10 mouse cellular contexts compared by ENCODE assay signal in genomic region chr17:28698245-28698644, GRCm38 (mm10). TPM values are rescaled to one million over a fixed set of nuclear protein-coding genes. Genes with fewer than 3 reads are reported as not detected.
DNase-seq lines count a peak whose midpoint lies in the region; ATAC-seq and TF ChIP-seq lines count a peak whose summit lies in the region.
"Had no signal": no experiment of that assay in that cellular context is flagged by ENCODE, and none has a peak within 500 bp of the region (broad histone marks: within the 10 kb centered on the region; RNA-seq: fewer than 3 reads in every experiment).

No protein-coding gene starts in this region.

- no peaks in the 10 kb centered on the region for H3K9me3 ChIP-seq in lung, embryonic 14.5 days (ENCODE audit: low read depth, low read length)
- no peaks in the 10 kb centered on the region for H3K9me3 ChIP-seq in forebrain, embryonic 11.5 days (ENCODE audit: control insufficient read depth, low read length)

- WGBS in lung, embryonic 14.5 days: 25% methylated on average over 4 of the region's 4 CpGs
- 36% methylated on average over 4 of the region's 4 CpGs for WGBS in forebrain, embryonic 11.5 days

- no peak overlapping the region for H3K4me3 ChIP-seq in lung, embryonic 14.5 days (ENCODE audit: low read depth, low read length)
- no peak overlapping the region for H3K4me3 ChIP-seq in forebrain, embryonic 11.5 days (ENCODE audit: low read depth, low read length)

- H3K36me3 ChIP-seq in lung, embryonic 14.5 days (ENCODE audit: insufficient read depth): peaks cover 7% of the 10 kb centered on the region; the same call in 1 of the 2 replicates
- H3K36me3 ChIP-seq in forebrain, embryonic 11.5 days (ENCODE audit: control insufficient read depth, insufficient read depth, low read length): no peaks in the 10 kb centered on the region

- H3K4me2 ChIP-seq in lung, embryonic 14.5 days: peak overlapping the region; percentile 21; the same call in 1 of the 2 replicates
- H3K4me2 ChIP-seq in forebrain, embryonic 11.5 days (ENCODE audit: low read depth, low read length, severe bottlenecking): no peak overlapping the region

- intact Hi-C loops in gastrocnemius, postnatal 14 days (cut with DNase I; ENCODE audit: low total_unique reads): loop anchor here (10.0 kb wide), 1 partner anchor 57 kb away; no protein-coding TSS in a partner anchor

- H3K4me1 ChIP-seq in lung, embryonic 14.5 days (ENCODE audit: insufficient read depth): peaks cover 33% of the 10 kb centered on the region
- H3K4me1 ChIP-seq in forebrain, embryonic 11.5 days (replicated peaks; ENCODE audit: control insufficient read depth, insufficient read depth, low read length): peaks cover 9% of the 10 kb centered on the region

- peak; percentile 41 for DNase-seq in cerebellum, adult 11-12 months
- no peak for DNase-seq in cerebellum, postnatal 4 days (ENCODE audit: low spot score in 2 of 2)
- DNase-seq in lung, embryonic 14.5 days: peak; percentile 59
- DNase-seq in lung, postnatal 14 days: no peak
- peak; percentile 38 to 41 for DNase-seq in cerebellum, postnatal 25 days
- DNase-seq in retina, postnatal 1 day: peak; percentile 87
- DNase-seq in gastrocnemius, postnatal 14 days: no peak
- no peak for DNase-seq in forebrain, embryonic 11.5 days (ENCODE audit: low spot score)
- DNase-seq: gastrocnemius, postnatal 36 days; right cerebral cortex, adult 18-20 months had no signal

- no peak for TF ChIP-seq CTCF in lung, embryonic 14.5 days (IDR thresholded peaks at IDR 0.05; ENCODE audit: low read depth)

- H3K27ac ChIP-seq in lung, embryonic 14.5 days (ENCODE audit: low read depth): peak overlapping the region; percentile 75
- H3K27ac ChIP-seq in forebrain, embryonic 11.5 days (ENCODE audit: low read depth, low read length): no peak overlapping the region

- no peak for ATAC-seq in lung, embryonic 14.5 days (ENCODE audit: insufficient read depth)
- ATAC-seq in forebrain, embryonic 11.5 days (replicated peaks; ENCODE audit: low FRiP score): no peak

- H3K9ac ChIP-seq in lung, embryonic 14.5 days: no peak overlapping the region; the same call in 1 of the 2 replicates
- no peak overlapping the region for H3K9ac ChIP-seq in forebrain, embryonic 11.5 days (ENCODE audit: low read length)

- no peaks in the 10 kb centered on the region for H3K27me3 ChIP-seq in lung, embryonic 14.5 days (ENCODE audit: insufficient read depth, low read length)
- H3K27me3 ChIP-seq in forebrain, embryonic 11.5 days (ENCODE audit: control insufficient read depth, insufficient read depth, low read length): no peaks in the 10 kb centered on the region

RNA-seq across cellular contexts. Expression of gene Mapk14, which starts 7.1 kb away (rescaled TPM):
- polyA plus RNA-seq in lung, embryonic 14.5 days (2014; fragmentation: Nextera tagmentation; extraction: Ambion mirVana): 76.1 and 77.4 TPM in 2 replicates
- 10 to 100 TPM; 60.8 to 63.8 TPM for total RNA-seq in gastrocnemius, postnatal 14 days (2021)
- polyA plus RNA-seq in forebrain, embryonic 11.5 days (2014; fragmentation: Nextera tagmentation; extraction: Ambion mirVana): 51.7 and 52.3 TPM in 2 replicates

RNA-seq across cellular contexts. Expression of gene Slc26a8, which starts 8.2 kb away (rescaled TPM):
- polyA plus RNA-seq in lung, embryonic 14.5 days (2014; fragmentation: Nextera tagmentation; extraction: Ambion mirVana): 0.33 and 0.49 TPM in 2 replicates
- total RNA-seq in gastrocnemius, postnatal 14 days (2021): under 1 TPM; 0.33 to 0.64 TPM
- 0.49 and 1.0 TPM in 2 replicates for polyA plus RNA-seq in forebrain, embryonic 11.5 days (2014; fragmentation: Nextera tagmentation; extraction: Ambion mirVana)

RNA-seq across cellular contexts. Expression of gene AC170998.1, which starts 27.6 kb away (rescaled TPM):
- polyA plus RNA-seq in lung, embryonic 14.5 days (2014; fragmentation: Nextera tagmentation; extraction: Ambion mirVana): 3.1 and 5.2 TPM in 2 replicates
- total RNA-seq in gastrocnemius, postnatal 14 days (2021): under 1 TPM in 1 of 2 experiments, not detected in 1; 0.53 TPM
- polyA plus RNA-seq in forebrain, embryonic 11.5 days (2014; fragmentation: Nextera tagmentation; extraction: Ambion mirVana): 2.9 and 3.0 TPM in 2 replicates

Comparison
In these comparisons a context has a peak if more than half of its experiments do, and no peak if none do; other contexts are left out.
1. DNase-seq: peak in cerebellum, adult 11-12 months (single experiment), lung, embryonic 14.5 days (single experiment), cerebellum, postnatal 25 days (2 of 2) and retina, postnatal 1 day (single experiment); none in cerebellum, postnatal 4 days (0 of 2), lung, postnatal 14 days (single experiment), gastrocnemius, postnatal 14 days (single experiment) and forebrain, embryonic 11.5 days (single experiment).